Mouse (Mus musculus) MN1 (cell line): Measurements from ENCODE around the gene Zfhx3.
A peak's percentile ranks its signal among the peaks of the same experiment; 100 is the strongest.

Experiments
- DNase-seq: peaks from one replicate; pipeline ENCODE4 v3.0.0-alpha.2; 2016; ENCODE audit warnings: low spot score

Gene Zfhx3

GRCm38 (mm10) chr8:108932729-108933128 is 990.3 kb downstream of the Zfhx3 start:
- DNase-seq: no peak

- peak; percentile 43 for DNase-seq
These were observed 993.6 kb downstream of the Zfhx3 start for GRCm38 (mm10) chr8:108935834-108936694.

GRCm38 (mm10) chr8:108936695-108937448 is 994.4 kb downstream of the Zfhx3 start:
- peak; percentile 43 for DNase-seq

GRCm38 (mm10) chr8:108937904-108938455 is 995.5 kb downstream of the Zfhx3 start:
- DNase-seq: no peak

- no peak for DNase-seq
These were observed 1000.2 kb downstream of the Zfhx3 start for GRCm38 (mm10) chr8:108942686-108943085.

GRCm38 (mm10) chr8:108943132-108943531 is 1000.7 kb downstream of the Zfhx3 start:
- DNase-seq: no peak

- no peak for DNase-seq
These were observed 1001.9 kb downstream of the Zfhx3 start for GRCm38 (mm10) chr8:108944312-108944711.

- no peak for DNase-seq
These were observed 1007.9 kb downstream of the Zfhx3 start for GRCm38 (mm10) chr8:108950311-108950710.

GRCm38 (mm10) chr8:108951560-108951959 is 1009.1 kb downstream of the Zfhx3 start:
- DNase-seq: no peak

- no peak for DNase-seq
These were observed 1014.0 kb downstream of the Zfhx3 start for GRCm38 (mm10) chr8:108956416-108956815.

- DNase-seq: no peak
These were observed 1020.1 kb downstream of the Zfhx3 start for GRCm38 (mm10) chr8:108962516-108962915.

- DNase-seq: no peak
These were observed 1020.7 kb downstream of the Zfhx3 start for GRCm38 (mm10) chr8:108963181-108963580.

- DNase-seq: peak; percentile 36
These were observed 1023.6 kb downstream of the Zfhx3 start for GRCm38 (mm10) chr8:108966041-108966440.

- DNase-seq: no peak
These were observed 1031.3 kb downstream of the Zfhx3 start for GRCm38 (mm10) chr8:108973639-108974325.

- no peak for DNase-seq
These were observed 1035.4 kb downstream of the Zfhx3 start for GRCm38 (mm10) chr8:108977693-108978361.

GRCm38 (mm10) chr8:108978362-108978750 is 1035.9 kb downstream of the Zfhx3 start:
- no peak for DNase-seq

- no peak for DNase-seq
These were observed 1042.5 kb downstream of the Zfhx3 start for GRCm38 (mm10) chr8:108984904-108985303.

GRCm38 (mm10) chr8:108989841-108990240 is 1047.4 kb downstream of the Zfhx3 start:
- no peak for DNase-seq

- DNase-seq: no peak
These were observed 1048.1 kb downstream of the Zfhx3 start for GRCm38 (mm10) chr8:108990537-108990936.

- no peak for DNase-seq
These were observed 1049.0 kb downstream of the Zfhx3 start for GRCm38 (mm10) chr8:108991395-108991794.

GRCm38 (mm10) chr8:108993718-108994117 is 1051.3 kb downstream of the Zfhx3 start:
- no peak for DNase-seq

- no peak for DNase-seq
These were observed 1051.7 kb downstream of the Zfhx3 start for GRCm38 (mm10) chr8:108994187-108994586.
